Mouse (Mus musculus) granulocyte monocyte progenitor cell, adult 5-6 weeks (primary cell): ENCODE data around the gene Scg3. TPM values are rescaled to one million over a fixed set of nuclear protein-coding genes. Genes with fewer than 3 reads are reported as not detected.
"Not testable (repeated sequence)": the region's sequence is repeated elsewhere in the genome, so short reads cannot be mapped to it uniquely, and the experiment has no call there.

ENCODE experiments used
- ATAC-seq: replicated peaks from 2 replicates; pipeline ENCODE4 v1.8.0; 2016; ENCODE audit warnings: mild to moderate bottlenecking, moderate TSS enrichment, inconsistent platforms; ENCODE audit not compliant: poor library complexity, severe bottlenecking
- total RNA-seq, 2 experiments: library from RNA; stranded (forward) in 1 of 2; stranded (reverse) in 1 of 2; fragments of 200-712, 200-1000 nt in 1 of 2; fragments of >200 nt in 1 of 2; fragmentation: Nextera tagmentation in 1 of 2; gene quantifications; 2 replicates each; pipeline ENCODE4 v1.2.3; 2014 to 2017

Gene Scg3
- total RNA-seq, 2 experiments from 2014 or later: not detected

GRCm38 (mm10) chr9:75630823-75631454 lies 52.9 kb downstream of the Scg3 start:
- ATAC-seq: peak; percentile 47

- no peak for ATAC-seq
These were observed 57.6 kb downstream of the Scg3 start for GRCm38 (mm10) chr9:75626308-75626604.

GRCm38 (mm10) chr9:75625556-75626307 lies 58.1 kb downstream of the Scg3 start, which contains the start of gene Lysmd2:
Gene Lysmd2 (plus strand): TSS chr9:75625741.
- ATAC-seq: peak; percentile 89

- ATAC-seq: no peak
These were observed 58.8 kb downstream of the Scg3 start for GRCm38 (mm10) chr9:75624983-75625555.

GRCm38 (mm10) chr9:75621428-75621827 lies 62.4 kb downstream of the Scg3 start:
- ATAC-seq: no peak

- not testable (repeated sequence) for ATAC-seq
These were observed 64.1 kb downstream of the Scg3 start for GRCm38 (mm10) chr9:75619761-75620160.

GRCm38 (mm10) chr9:75618836-75619400 lies 64.9 kb downstream of the Scg3 start:
- no peak for ATAC-seq

- ATAC-seq: no peak
These were observed 67.3 kb downstream of the Scg3 start for GRCm38 (mm10) chr9:75616560-75616959.

GRCm38 (mm10) chr9:75610571-75611493 lies 73.0 kb downstream of the Scg3 start, which contains the start of gene Tmod2:
Gene Tmod2 (minus strand): TSS chr9:75611325.
- ATAC-seq: peak; percentile 35

- no peak for ATAC-seq
These were observed 73.9 kb downstream of the Scg3 start for GRCm38 (mm10) chr9:75609965-75610364.

GRCm38 (mm10) chr9:75609505-75609904 lies 74.4 kb downstream of the Scg3 start:
- ATAC-seq: no peak

- ATAC-seq: no peak
These were observed 76.4 kb downstream of the Scg3 start for GRCm38 (mm10) chr9:75607496-75607895.

- no peak for ATAC-seq
These were observed 82.3 kb downstream of the Scg3 start for GRCm38 (mm10) chr9:75601510-75601909.

GRCm38 (mm10) chr9:75600166-75600934 lies 83.5 kb downstream of the Scg3 start:
- ATAC-seq: no peak

- ATAC-seq: no peak
These were observed 84.5 kb downstream of the Scg3 start for GRCm38 (mm10) chr9:75599191-75599841.

- ATAC-seq: no peak
These were observed 86.3 kb downstream of the Scg3 start for GRCm38 (mm10) chr9:75597596-75597995.

- peak; percentile 20 for ATAC-seq
These were observed 86.8 kb downstream of the Scg3 start for GRCm38 (mm10) chr9:75597036-75597435.

- ATAC-seq: no peak
These were observed 90.4 kb downstream of the Scg3 start for GRCm38 (mm10) chr9:75593481-75593880.
